In the genomic region with DNA sequence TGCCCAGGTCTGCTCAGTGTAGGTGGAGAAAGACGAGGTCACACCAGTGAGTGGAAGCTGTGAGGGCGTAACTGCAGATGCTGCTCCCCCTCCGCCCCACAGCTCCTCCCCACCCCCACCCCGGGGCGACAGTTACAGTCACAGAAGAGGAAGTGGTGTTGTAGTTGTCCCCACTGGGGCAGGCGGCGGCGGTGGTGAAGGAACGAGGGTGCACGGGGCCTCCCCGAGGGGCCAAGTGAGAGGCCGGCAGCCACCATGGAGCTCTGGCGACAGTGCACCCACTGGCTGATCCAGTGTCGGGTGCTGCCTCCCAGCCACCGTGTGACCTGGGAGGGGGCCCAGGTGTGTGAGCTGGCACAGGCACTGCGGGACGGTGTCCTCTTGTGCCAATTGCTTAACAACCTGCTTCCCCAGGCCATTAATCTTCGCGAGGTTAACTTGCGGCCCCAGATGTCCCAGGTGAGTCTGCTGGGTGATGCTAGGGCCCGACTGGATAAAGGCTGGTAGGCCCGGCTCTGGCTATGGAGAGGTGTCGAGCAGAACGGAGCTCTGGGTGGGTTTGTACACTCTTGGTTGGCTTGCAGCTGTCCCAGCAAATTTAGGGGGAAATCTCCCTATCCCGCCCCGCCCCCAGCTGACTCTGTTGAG, we compare ENCODE assay signal across 9 mouse cellular contexts. TPM values are rescaled to one million over a fixed set of nuclear protein-coding genes. Genes with fewer than 3 reads are reported as not detected.
A peak's percentile ranks its signal among the peaks of the same experiment; 100 is the strongest.
DNase-seq lines count a peak whose midpoint lies in the region; ATAC-seq and TF ChIP-seq lines count a peak whose summit lies in the region.
"Had no signal": no experiment of that assay in that cellular context is flagged by ENCODE, and none has a peak within 500 bp of the region (broad histone marks: within the 10 kb centered on the region; RNA-seq: fewer than 3 reads in every experiment).

TSS of gene Vav1 (plus strand) at position 158 of the 648 bp plus-strand sequence.

- H3K4me1 ChIP-seq in liver, adult 2 months (ENCODE audit: control insufficient read depth, insufficient read depth, low read length) = 0 out of 2 replicates have a peak, but pooled peaks cover 4% of the 10 kb centered on the region
- peaks cover 16% of the 10 kb centered on the region for H3K4me1 ChIP-seq in kidney, embryonic 16.5 days (ENCODE audit: insufficient read depth, low read length)

- 55% methylated on average over 26 of the region's 26 CpGs for WGBS in liver, adult 2 months
- WGBS in kidney, embryonic 16.5 days = 58% methylated on average over 26 of the region's 26 CpGs

- no peaks in the 10 kb centered on the region for H3K79me2 ChIP-seq in liver, adult 2 months (ENCODE audit: control insufficient read depth, insufficient read depth, low read length)

- H3K27ac ChIP-seq in liver, adult 2 months (replicated peaks; ENCODE audit: insufficient read depth, low read depth, low read length) = peak within 1 kb of the TSS; percentile 46
- H3K27ac ChIP-seq in kidney, embryonic 16.5 days (ENCODE audit: low read length) = no peak within 1 kb of the TSS
- H3K27ac ChIP-seq: limb, embryonic 12.5 days had no signal

- H3K9ac ChIP-seq in liver, adult 2 months (ENCODE audit: low read depth, low read length) = peak within 1 kb of the TSS; percentile 67
- H3K9ac ChIP-seq in kidney, embryonic 16.5 days (replicated peaks; ENCODE audit: low read length) = no peak within 1 kb of the TSS
- H3K9ac ChIP-seq: limb, embryonic 12.5 days had no signal

- peak; percentile 60 for ATAC-seq in CD4-positive, CD25-positive, alpha-beta regulatory T cell, adult 4 months
- ATAC-seq in neutrophil, adult 5-6 weeks (ENCODE audit: extremely low read depth, insufficient number of reproducible peaks, low FRiP score, poor library complexity, severe bottlenecking) = peak; percentile 74
- no peak for ATAC-seq in kidney, embryonic 16.5 days (ENCODE audit: low FRiP score, low TSS enrichment)

- DNase-seq in adrenal gland, postnatal 36 days = peak; percentile 16 to 50
- DNase-seq in adrenal gland, postnatal 10 days = no peak
- no peak for DNase-seq in liver, adult 2 months (ENCODE audit: extremely low read depth, low read depth, low spot score)
- no peak for DNase-seq in gastrocnemius, postnatal 10 days
- DNase-seq in cerebellum, postnatal 4 days (ENCODE audit: low spot score in 2 of 2) = no peak

- no peaks in the 10 kb centered on the region for H3K9me3 ChIP-seq in kidney, embryonic 16.5 days (ENCODE audit: low read length)
- H3K9me3 ChIP-seq: limb, embryonic 12.5 days had no signal

- no peak within 1 kb of the TSS for H3K4me2 ChIP-seq in kidney, embryonic 16.5 days (replicated peaks; ENCODE audit: low read depth, low read length)
- H3K4me2 ChIP-seq: limb, embryonic 12.5 days had no signal

- H3K27me3 ChIP-seq in liver, adult 2 months (ENCODE audit: control insufficient read depth, insufficient read depth, low read length) = no peaks in the 10 kb centered on the region
- H3K27me3 ChIP-seq in kidney, embryonic 16.5 days (ENCODE audit: insufficient read depth, low read length) = no peaks in the 10 kb centered on the region

- H3K36me3 ChIP-seq in liver, adult 2 months (ENCODE audit: control insufficient read depth, insufficient read depth, low read length) = no peaks in the 10 kb centered on the region
- no peaks in the 10 kb centered on the region for H3K36me3 ChIP-seq in kidney, embryonic 16.5 days (ENCODE audit: insufficient read depth, low read length)
- H3K36me3 ChIP-seq: limb, embryonic 12.5 days had no signal

- TF ChIP-seq CTCF in liver, adult 2 months (IDR thresholded peaks at IDR 0.05; ENCODE audit: low read depth, low read length) = no peak

- TF ChIP-seq POLR2A in liver, adult 2 months (IDR thresholded peaks at IDR 0.05; ENCODE audit: extremely low read depth, insufficient read depth, low read length) = 0 out of 2 replicates have a peak, but pooled peaks have one; percentile 11

- peak within 1 kb of the TSS; percentile 62 for H3K4me3 ChIP-seq in liver, adult 2 months (ENCODE audit: insufficient read depth, low read depth, low read length)
- no peak within 1 kb of the TSS for H3K4me3 ChIP-seq in kidney, embryonic 16.5 days (ENCODE audit: low read length)
- H3K4me3 ChIP-seq: limb, embryonic 12.5 days had no signal

RNA-seq across cellular contexts. Expression of gene Vav1, which starts in this region (rescaled TPM):
- total RNA-seq in adrenal gland, postnatal 36 days (2021) = 1 to 10 TPM; 2.2 to 2.9 TPM
- 1 to 10 TPM; 4.4 to 4.8 TPM for total RNA-seq in adrenal gland, postnatal 10 days (2021)
- polyA plus RNA-seq in CD4-positive, CD25-positive, alpha-beta regulatory T cell, adult 4 months (2017; shearing (Covaris generic)) = 100 to 1,000 TPM in 1 of 2 experiments, 10 to 100 TPM in 1; 88.9 to 130 TPM
- 2.7 and 2.9 TPM in 2 replicates for total RNA-seq in liver, adult 2 months (2014; rRNA removed)
- 1.3 and 1.9 TPM in 2 replicates for polyA plus RNA-seq in liver, adult 2 months (2012; rRNA removed)
- 373 and 377 TPM in 2 replicates for total RNA-seq in neutrophil, adult 5-6 weeks (2017)
- 1 to 10 TPM; 1.5 to 2.4 TPM for total RNA-seq in gastrocnemius, postnatal 10 days (2021)
- 1.4 and 2.0 TPM in 2 replicates for polyA plus RNA-seq in kidney, embryonic 16.5 days (2015; fragmentation: Nextera tagmentation; extraction: Ambion mirVana)

Comparison
In these comparisons a context has a peak if more than half of its experiments do, and no peak if none do; other contexts are left out.
1. RNA of gene Vav1 (total RNA-seq): 373 to 377 TPM in neutrophil, adult 5-6 weeks; 4.4 to 4.8 TPM in adrenal gland, postnatal 10 days, 2.2 to 2.9 TPM in adrenal gland, postnatal 36 days, 2.7 to 2.9 TPM in liver, adult 2 months and 1.5 to 2.4 TPM in gastrocnemius, postnatal 10 days; every median in the first group is over 10 times any median in the second.
2. RNA of gene Vav1 (polyA plus RNA-seq): 88.9 to 130 TPM in CD4-positive, CD25-positive, alpha-beta regulatory T cell, adult 4 months; 1.4 to 2.0 TPM in kidney, embryonic 16.5 days and 1.3 to 1.9 TPM in liver, adult 2 months; every median in the first group is over 10 times any median in the second.
3. DNase-seq: peak in adrenal gland, postnatal 36 days (2 of 2); none in adrenal gland, postnatal 10 days (single experiment), liver, adult 2 months (single experiment), gastrocnemius, postnatal 10 days (single experiment) and cerebellum, postnatal 4 days (0 of 2).